In the genomic region with DNA sequence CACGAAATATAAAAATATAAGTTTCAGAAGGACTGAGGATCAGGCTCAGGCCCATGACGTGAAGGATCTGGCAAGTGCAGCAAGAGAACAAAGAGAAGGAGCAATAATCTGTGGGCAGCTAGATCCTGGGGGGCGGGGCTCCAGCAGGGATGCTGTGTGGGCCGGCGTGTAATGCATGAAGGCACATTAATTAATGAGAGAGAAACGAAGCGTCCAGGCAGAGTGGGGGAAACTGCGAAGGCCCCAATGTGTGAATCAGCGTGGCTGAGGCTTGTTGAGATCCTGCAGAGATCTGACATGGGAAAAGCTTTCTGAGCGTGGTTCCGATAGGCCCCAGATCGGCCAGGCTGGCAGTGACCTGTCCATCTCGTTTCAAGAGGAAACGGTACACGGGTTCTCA, we compare ENCODE assay signal across 12 mouse cellular contexts.
DNase-seq lines count a peak whose midpoint lies in the region; ATAC-seq lines count a peak whose summit lies in the region.
"Had no signal": no experiment of that assay in that cellular context is flagged by ENCODE, and none has a peak within 500 bp of the region (broad histone marks: within the 10 kb centered on the region; RNA-seq: fewer than 3 reads in every experiment).

No protein-coding gene starts in this region.

- no peak overlapping the region for H3K4me2 ChIP-seq in kidney, embryonic 16.5 days (replicated peaks; ENCODE audit: low read depth, low read length)
- H3K4me2 ChIP-seq in forebrain, embryonic 13.5 days, result no peak overlapping the region
- no peak overlapping the region for H3K4me2 ChIP-seq in midbrain, embryonic 12.5 days (replicated peaks)

- H3K27ac ChIP-seq in kidney, embryonic 16.5 days (ENCODE audit: low read length), result no peak overlapping the region
- H3K27ac ChIP-seq in forebrain, embryonic 13.5 days, result no peak overlapping the region; the same call in 1 of the 2 replicates
- peak overlapping the region; percentile 39; the same call in 1 of the 2 replicates for H3K27ac ChIP-seq in midbrain, embryonic 12.5 days (replicated peaks)
- H3K27ac ChIP-seq: limb, embryonic 10.5 days had no signal

- peaks cover 2% of the 10 kb centered on the region; the same call in 1 of the 2 replicates for H3K36me3 ChIP-seq in kidney, embryonic 16.5 days (ENCODE audit: insufficient read depth, low read length)
- no peaks in the 10 kb centered on the region for H3K36me3 ChIP-seq in forebrain, embryonic 13.5 days (ENCODE audit: poor library complexity, severe bottlenecking)
- no peaks in the 10 kb centered on the region for H3K36me3 ChIP-seq in midbrain, embryonic 12.5 days
- H3K36me3 ChIP-seq: limb, embryonic 10.5 days had no signal

- ATAC-seq in kidney, embryonic 16.5 days (ENCODE audit: low FRiP score, low TSS enrichment), result peak; percentile 51
- peak; percentile 38; the same call in 1 of the 2 replicates for ATAC-seq in forebrain, embryonic 13.5 days
- peak; percentile 71 for ATAC-seq in midbrain, embryonic 12.5 days (ENCODE audit: low FRiP score, low read depth)

- no peak for DNase-seq in kidney, adult 11 months
- DNase-seq in brain, adult 2 months (ENCODE audit: low read depth, low spot score), result peak; percentile 45
- no peak for DNase-seq in spleen, postnatal 36 days (ENCODE audit: low spot score in 2 of 2)
- DNase-seq in frontal cortex, adult 2 months (ENCODE audit: extremely low spot score in 1 of 2, low spot score in 1 of 2), result no peak
- DNase-seq: adrenal gland, adult 8-10 months; cerebellum, adult 11 months; heart, postnatal 10 days; kidney, adult 9 months had no signal

- no peaks in the 10 kb centered on the region for H3K27me3 ChIP-seq in kidney, embryonic 16.5 days (ENCODE audit: insufficient read depth, low read length)
- H3K27me3 ChIP-seq in forebrain, embryonic 13.5 days, result no peaks in the 10 kb centered on the region
- no peaks in the 10 kb centered on the region for H3K27me3 ChIP-seq in midbrain, embryonic 12.5 days

- H3K9ac ChIP-seq in kidney, embryonic 16.5 days (replicated peaks; ENCODE audit: low read length), result no peak overlapping the region
- peak overlapping the region; percentile 26; the same call in 1 of the 2 replicates for H3K9ac ChIP-seq in forebrain, embryonic 13.5 days
- no peak overlapping the region for H3K9ac ChIP-seq in midbrain, embryonic 12.5 days (replicated peaks)

- H3K9me3 ChIP-seq in kidney, embryonic 16.5 days (ENCODE audit: low read length), result no peaks in the 10 kb centered on the region
- H3K9me3 ChIP-seq in forebrain, embryonic 13.5 days (replicated peaks), result no peaks in the 10 kb centered on the region
- no peaks in the 10 kb centered on the region for H3K9me3 ChIP-seq in midbrain, embryonic 12.5 days
- H3K9me3 ChIP-seq: limb, embryonic 10.5 days had no signal

- H3K4me1 ChIP-seq in kidney, embryonic 16.5 days (ENCODE audit: insufficient read depth, low read length), result peaks cover 4% of the 10 kb centered on the region; the same call in 1 of the 2 replicates
- H3K4me1 ChIP-seq in forebrain, embryonic 13.5 days, result peaks cover 5% of the 10 kb centered on the region
- peaks cover 3% of the 10 kb centered on the region; the same call in 1 of the 2 replicates for H3K4me1 ChIP-seq in midbrain, embryonic 12.5 days
- H3K4me1 ChIP-seq: limb, embryonic 10.5 days had no signal

- H3K4me3 ChIP-seq in kidney, embryonic 16.5 days (ENCODE audit: low read length), result no peak overlapping the region
- no peak overlapping the region for H3K4me3 ChIP-seq in forebrain, embryonic 13.5 days
- no peak overlapping the region for H3K4me3 ChIP-seq in midbrain, embryonic 12.5 days
- H3K4me3 ChIP-seq: limb, embryonic 10.5 days had no signal

- WGBS in kidney, embryonic 16.5 days, result 47% methylated on average over 15 of the region's 15 CpGs
- WGBS in forebrain, embryonic 13.5 days, result 40% methylated on average over 15 of the region's 15 CpGs
- WGBS in midbrain, embryonic 12.5 days, result 56% methylated on average over 15 of the region's 15 CpGs
